In genomic region chr11:61577349-61577748, GRCm38 (mm10) we compare ENCODE assay signal across 9 mouse cellular contexts. TPM values are rescaled to one million over a fixed set of nuclear protein-coding genes. Genes with fewer than 3 reads are reported as not detected.
DNase-seq lines count a peak whose midpoint lies in the region; ATAC-seq and TF ChIP-seq lines count a peak whose summit lies in the region.
"Had no signal": no experiment of that assay in that cellular context is flagged by ENCODE, and none has a peak within 500 bp of the region (broad histone marks: within the 10 kb centered on the region; RNA-seq: fewer than 3 reads in every experiment).

No protein-coding gene starts in this region.

- TF ChIP-seq CTCF in gastrocnemius, adult 2 months (IDR thresholded peaks at IDR 0.05) = no peak
- no peak for TF ChIP-seq CTCF in stomach, postnatal 0 days (IDR thresholded peaks at IDR 0.05; ENCODE audit: low read depth)

- H3K4me3 ChIP-seq in gastrocnemius, adult 2 months = peak overlapping the region; percentile 76
- no peak overlapping the region for H3K4me3 ChIP-seq in lung, embryonic 16.5 days (ENCODE audit: low read length)
- peak overlapping the region; percentile 71; the same call in 1 of the 2 replicates for H3K4me3 ChIP-seq in limb, embryonic 13.5 days
- H3K4me3 ChIP-seq in stomach, postnatal 0 days (ENCODE audit: low read depth, low read length) = no peak overlapping the region

- peak overlapping the region; percentile 88; the same call in 1 of the 2 replicates for H3K4me2 ChIP-seq in lung, embryonic 16.5 days (ENCODE audit: low read depth, low read length)
- H3K4me2 ChIP-seq in limb, embryonic 13.5 days (replicated peaks) = peak overlapping the region; percentile 74
- H3K4me2 ChIP-seq in stomach, postnatal 0 days (replicated peaks; ENCODE audit: low read depth) = peak overlapping the region; percentile 98; the same call in 1 of the 2 replicates

- DNase-seq in gastrocnemius, adult 2 months = no peak
- DNase-seq in gastrocnemius, postnatal 4 days (ENCODE audit: low spot score in 2 of 2) = no peak
- no peak for DNase-seq in lung, postnatal 14 days
- no peak for DNase-seq in stomach, postnatal 0 days (ENCODE audit: low spot score)
- no peak for DNase-seq in thymus, postnatal 36 days
- no peak for DNase-seq in layer of hippocampus, postnatal 25 days (ENCODE audit: extremely low spot score in 1 of 2, low spot score in 1 of 2)
- DNase-seq: kidney, adult 18-20 months had no signal

- TF ChIP-seq EP300 in stomach, postnatal 0 days (optimal IDR thresholded peaks at IDR 0.05) = no peak

- peaks cover 11% of the 10 kb centered on the region for H3K4me1 ChIP-seq in lung, embryonic 16.5 days (replicated peaks; ENCODE audit: control insufficient read depth, insufficient read depth, low read length)
- peaks cover 16% of the 10 kb centered on the region for H3K4me1 ChIP-seq in limb, embryonic 13.5 days
- no peaks in the 10 kb centered on the region; the same call in 1 of the 2 replicates for H3K4me1 ChIP-seq in stomach, postnatal 0 days (replicated peaks; ENCODE audit: control insufficient read depth, insufficient read depth)

- H3K36me3 ChIP-seq in lung, embryonic 16.5 days (ENCODE audit: control insufficient read depth, insufficient read depth, low read length) = no peaks in the 10 kb centered on the region
- peaks cover 8% of the 10 kb centered on the region; the same call in 1 of the 2 replicates for H3K36me3 ChIP-seq in limb, embryonic 13.5 days
- no peaks in the 10 kb centered on the region for H3K36me3 ChIP-seq in stomach, postnatal 0 days (ENCODE audit: control insufficient read depth, insufficient read depth, low read length)

- H3K27ac ChIP-seq in gastrocnemius, adult 2 months = peak overlapping the region; percentile 95
- H3K27ac ChIP-seq in lung, embryonic 16.5 days (ENCODE audit: low read length) = no peak overlapping the region
- no peak overlapping the region for H3K27ac ChIP-seq in limb, embryonic 13.5 days
- H3K27ac ChIP-seq in stomach, postnatal 0 days (replicated peaks) = no peak overlapping the region

- H3K9me3 ChIP-seq in lung, embryonic 16.5 days (ENCODE audit: control insufficient read depth, low read length) = no peaks in the 10 kb centered on the region
- peaks cover 6% of the 10 kb centered on the region for H3K9me3 ChIP-seq in limb, embryonic 13.5 days
- no peaks in the 10 kb centered on the region for H3K9me3 ChIP-seq in stomach, postnatal 0 days (ENCODE audit: control insufficient read depth, low read length)

- intact Hi-C loops in gastrocnemius, adult 2 months (cut with DNase I) = loop anchor here (5.0 kb wide), 2 partner anchors 40 to 50 kb away; no protein-coding TSS in a partner anchor

- no peak for ATAC-seq in lung, embryonic 16.5 days (ENCODE audit: low read depth)
- no peak for ATAC-seq in limb, embryonic 13.5 days (ENCODE audit: low FRiP score, low read depth)
- ATAC-seq in stomach, postnatal 0 days (ENCODE audit: low FRiP score, low TSS enrichment) = no peak

- H3K9ac ChIP-seq in lung, embryonic 16.5 days (ENCODE audit: low read length) = no peak overlapping the region
- no peak overlapping the region for H3K9ac ChIP-seq in limb, embryonic 13.5 days
- H3K9ac ChIP-seq in stomach, postnatal 0 days (ENCODE audit: low read length) = no peak overlapping the region

- no peaks in the 10 kb centered on the region for H3K27me3 ChIP-seq in lung, embryonic 16.5 days (ENCODE audit: control insufficient read depth, insufficient read depth, low read depth, low read length)
- H3K27me3 ChIP-seq in limb, embryonic 13.5 days = no peaks in the 10 kb centered on the region
- H3K27me3 ChIP-seq in stomach, postnatal 0 days (ENCODE audit: control insufficient read depth, insufficient read depth, low read length) = no peaks in the 10 kb centered on the region

RNA-seq across cellular contexts. Expression of gene Epn2, which starts 2.1 kb away (rescaled TPM):
- total RNA-seq in gastrocnemius, adult 2 months (2021) = 10 to 100 TPM; 19.7 to 24.7 TPM
- total RNA-seq in gastrocnemius, postnatal 4 days (2021) = 10 to 100 TPM; 26.9 to 30.4 TPM
- 24.4 and 28.7 TPM in 2 replicates for polyA plus RNA-seq in lung, embryonic 16.5 days (2015; fragmentation: Nextera tagmentation; extraction: Ambion mirVana)
- 30.0 and 32.1 TPM in 2 replicates for polyA plus RNA-seq in limb, embryonic 13.5 days (2015; fragmentation: Nextera tagmentation; extraction: Ambion mirVana)
- polyA plus RNA-seq in stomach, postnatal 0 days (2015; fragmentation: Nextera tagmentation; extraction: Ambion mirVana) = 15.8 and 17.8 TPM in 2 replicates
- 100 to 1,000 TPM; 173 to 185 TPM for total RNA-seq in layer of hippocampus, postnatal 25 days (2021)

Comparison
In these comparisons a context has a peak if more than half of its experiments do, and no peak if none do; other contexts are left out.
1. H3K4me3 ChIP-seq: peak in gastrocnemius, adult 2 months (single experiment) and limb, embryonic 13.5 days (single experiment); none in lung, embryonic 16.5 days (single experiment) and stomach, postnatal 0 days (single experiment).
2. RNA of gene Epn2, which starts 2.1 kb away (total RNA-seq): 173 to 185 TPM in layer of hippocampus, postnatal 25 days; 26.9 to 30.4 TPM in gastrocnemius, postnatal 4 days and 19.7 to 24.7 TPM in gastrocnemius, adult 2 months; every median in the first group is over 4 times any median in the second.
3. Peak in every context shown above with its lines, with median percentiles within 50 percentile points of each other: H3K4me2 ChIP-seq.